Mouse (Mus musculus): Measurements from ENCODE around the gene Hist1h2af.

DNA sequence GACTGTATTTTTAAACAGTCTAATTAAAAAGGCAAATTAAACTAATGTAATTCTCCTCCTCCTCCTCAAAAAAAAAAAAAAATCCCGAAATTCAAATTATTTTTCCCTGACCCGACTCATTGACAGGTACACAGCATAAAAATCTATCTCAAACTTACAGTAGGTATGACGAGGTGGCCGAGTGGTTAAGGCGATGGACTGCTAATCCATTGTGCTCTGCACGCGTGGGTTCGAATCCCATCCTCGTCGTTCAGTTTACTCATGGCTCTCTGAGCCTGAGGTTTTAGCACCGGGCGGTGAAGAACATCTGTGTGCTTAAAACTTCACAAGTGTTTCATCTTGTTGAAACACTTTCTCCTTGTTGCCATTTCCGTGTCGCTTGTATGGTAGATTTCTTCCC is 12.0 kb upstream of the Hist1h2af start:
- no peak for TF ChIP-seq CTCF (IDR thresholded peaks at IDR 0.05; ENCODE audit: low read depth, low read length)
- TF ChIP-seq POLR2A (IDR thresholded peaks at IDR 0.05; ENCODE audit: borderline replicate concordance, low read depth, low read length) = no peak
